Mouse (Mus musculus) mature B cell (primary cell): ENCODE measurements around the gene Foxe1.

ENCODE experiments used
- in situ Hi-C: fragments of 300-500 bp; cut with MboI; formaldehyde crosslinking; loops from 2 replicates; pipeline ENCODE4 v1.14.3; 2019

The Foxe1 gene

GRCm38 (mm10) chr4:46343596-46344260 is at the start of gene Foxe1:
Gene Foxe1, plus strand, starts transcription at chr4:46343609.
- in situ Hi-C loops: no loop called here

- in situ Hi-C loops: no loop called here
These were observed 39.3 kb upstream of the Foxe1 start for GRCm38 (mm10) chr4:46304071-46304470.

GRCm38 (mm10) chr4:46304757-46305384 is 38.5 kb upstream of the Foxe1 start:
- in situ Hi-C loops: no loop called here

- in situ Hi-C loops: no loop called here
These were observed 38.0 kb upstream of the Foxe1 start for GRCm38 (mm10) chr4:46305436-46305835.

GRCm38 (mm10) chr4:46307341-46307740 is 36.1 kb upstream of the Foxe1 start:
- in situ Hi-C loops: no loop called here

- in situ Hi-C loops: no loop called here
These were observed 35.5 kb upstream of the Foxe1 start for GRCm38 (mm10) chr4:46307869-46308268.

GRCm38 (mm10) chr4:46311631-46312030 is 31.8 kb upstream of the Foxe1 start:
- in situ Hi-C loops: no loop called here

- in situ Hi-C loops: no loop called here
These were observed 21.5 kb upstream of the Foxe1 start for GRCm38 (mm10) chr4:46321730-46322389.

GRCm38 (mm10) chr4:46322715-46323114 is 20.7 kb upstream of the Foxe1 start:
- in situ Hi-C loops: no loop called here

GRCm38 (mm10) chr4:46328906-46329305 is 14.5 kb upstream of the Foxe1 start:
- in situ Hi-C loops: no loop called here

GRCm38 (mm10) chr4:46335846-46336245 is 7.6 kb upstream of the Foxe1 start:
- in situ Hi-C loops: no loop called here

GRCm38 (mm10) chr4:46337990-46338389 is 5.4 kb upstream of the Foxe1 start:
- in situ Hi-C loops: no loop called here

- in situ Hi-C loops: no loop called here
These were observed 4.4 kb upstream of the Foxe1 start for GRCm38 (mm10) chr4:46339026-46339425.

- in situ Hi-C loops: no loop called here
These were observed 3.8 kb upstream of the Foxe1 start for GRCm38 (mm10) chr4:46339584-46339983.

GRCm38 (mm10) chr4:46341831-46342680 is 1.4 kb upstream of the Foxe1 start:
- in situ Hi-C loops: no loop called here

GRCm38 (mm10) chr4:46342711-46343286 is 610 bp upstream of the Foxe1 start:
- in situ Hi-C loops: no loop called here

- in situ Hi-C loops: no loop called here
These were observed 879 bp downstream of the Foxe1 start for GRCm38 (mm10) chr4:46344288-46344687.

- in situ Hi-C loops: no loop called here
These were observed 1.8 kb downstream of the Foxe1 start for GRCm38 (mm10) chr4:46345056-46345772.

- in situ Hi-C loops: no loop called here
These were observed 2.3 kb downstream of the Foxe1 start for GRCm38 (mm10) chr4:46345773-46346100.

GRCm38 (mm10) chr4:46346221-46346620 is 2.8 kb downstream of the Foxe1 start:
- in situ Hi-C loops: no loop called here

- in situ Hi-C loops: no loop called here
These were observed 3.7 kb downstream of the Foxe1 start for GRCm38 (mm10) chr4:46347141-46347540.
